Mouse (Mus musculus): ENCODE results near the gene Nfatc2.

- TF ChIP-seq CTCF (IDR thresholded peaks at IDR 0.05; ENCODE audit: borderline replicate concordance, control insufficient read depth, extremely low read depth, insufficient read depth, low read length, poor library complexity) (peak; percentile 61; the same call in 1 of the 2 replicates), POLR2A (IDR thresholded peaks at IDR 0.05; ENCODE audit: control insufficient read depth, extremely low read depth, insufficient read depth, low read length, poor library complexity) (no peak)
Measured at GRCm38 (mm10) chr2:168450977-168451376, 150.5 kb downstream of the Nfatc2 start.
